Mouse (Mus musculus) heart, adult 2 months (tissue): ENCODE measurements around the gene Ppfia1. TPM values are rescaled to one million over a fixed set of nuclear protein-coding genes. Genes with fewer than 3 reads are reported as not detected.

ENCODE experiments used
- DNase-seq, 2 experiments: peaks; one replicate each; pipeline ENCODE4 v3.0.0; 2021
- H3K27ac ChIP-seq: fragments of 200-600 bp; 2 replicates; pipeline ENCODE4 v1.8.1; 2022
- H3K27me3 ChIP-seq: fragments of 200-500 bp; 2 replicates; pipeline ENCODE4 v1.6.1; 2012; ENCODE audit warnings: mild to moderate bottlenecking, low read length, inconsistent platforms, mixed read lengths; ENCODE audit not compliant: control insufficient read depth, insufficient read depth
- H3K36me3 ChIP-seq: fragments of 200-500 bp; 2 replicates; pipeline ENCODE4 v1.6.1; 2012; ENCODE audit warnings: low read length, inconsistent platforms; ENCODE audit not compliant: control insufficient read depth, insufficient read depth
- H3K4me1 ChIP-seq: fragments of 200-500 bp; 2 replicates; pipeline ENCODE4 v1.6.1; 2011; ENCODE audit warnings: low read length; ENCODE audit not compliant: control insufficient read depth, insufficient read depth
- H3K4me3 ChIP-seq: fragments of 200-600 bp; 2 replicates; pipeline ENCODE4 v1.8.1; 2022
- H3K79me2 ChIP-seq: fragments of 200-500 bp; replicated peaks from 2 replicates; pipeline ENCODE4 v1.6.1; 2012; ENCODE audit warnings: mild to moderate bottlenecking, inconsistent platforms, low read length, moderate library complexity, mixed read lengths; ENCODE audit not compliant: control insufficient read depth, insufficient read depth
- H3K9ac ChIP-seq: fragments of 200-500 bp; 2 replicates; pipeline ENCODE4 v1.6.1; 2012; ENCODE audit warnings: low read depth, mild to moderate bottlenecking, control low read depth, inconsistent platforms, low read length, mixed read lengths
- CTCF ChIP-seq: fragments of 200-600 bp; IDR thresholded peaks from 2 replicates; pipeline ENCODE4 v1.8.1; 2022; ENCODE audit warnings: antibody characterized with exemption, mild to moderate bottlenecking, moderate library complexity
- EP300 ChIP-seq: fragments of 200-500 bp; IDR thresholded peaks from 2 replicates; pipeline ENCODE4 v1.6.1; 2011; ENCODE audit warnings: low read depth, low read length, control low read depth; ENCODE audit not compliant: insufficient read depth
- POLR2A ChIP-seq: fragments of 200-500 bp; IDR thresholded peaks from 2 replicates; pipeline ENCODE4 v1.6.1; 2011; ENCODE audit warnings: mild to moderate bottlenecking, low read depth, low read length, control low read depth; ENCODE audit not compliant: insufficient read depth
- WGBS: fragments of 180-500 bp; shearing (Covaris S2); methylation state at CpG from one replicate; pipeline ENCODE4 v1.1.7; 2018; 5-methylcytosine and 5-hydroxymethylcytosine counted together
- intact Hi-C: fragments of 180-260 bp; cut with DNase I; formaldehyde crosslinking; loops from one replicate; pipeline ENCODE4 v1.15.1; 2025
- polyA plus RNA-seq: library from polyadenylated mRNA; depleted of rRNA; stranded (reverse); fragments of >200 nt; gene quantifications from 2 replicates; pipeline ENCODE4 v1.2.3, GENCODE M21; 2012
- total RNA-seq, 2 experiments: library from RNA; stranded (reverse); gene quantifications; 2 replicates each; pipeline ENCODE4 v1.2.3; 2021

Ppfia1 gene
- total and polyA plus RNA-seq, 3 experiments: 27.0 to 46.0 (median 41.4) TPM

- H3K27me3 ChIP-seq: no peaks in the 10 kb centered on the region
- H3K9ac ChIP-seq: no peak overlapping the region
- H3K4me1 ChIP-seq: peaks cover 6% of the 10 kb centered on the region; the same call in 1 of the 2 replicates
- TF ChIP-seq CTCF (no peak), EP300 (peak; percentile 98)
- no peak overlapping the region for H3K4me3 ChIP-seq
- H3K36me3 ChIP-seq: peaks cover 22% of the 10 kb centered on the region
- DNase-seq: peak; percentile 44 to 76
- intact Hi-C loops: no loop called here
- peaks cover 4% of the 10 kb centered on the region for H3K79me2 ChIP-seq
- peak overlapping the region; percentile 85 for H3K27ac ChIP-seq
- WGBS: 64% methylated on average over 3 of the region's 3 CpGs
Measured at GRCm38 (mm10) chr7:144545231-144545630, 8.3 kb downstream of the Ppfia1 start.

- 75% methylated on average over 5 of the region's 5 CpGs for WGBS
- H3K36me3 ChIP-seq: peaks cover 18% of the 10 kb centered on the region
- TF ChIP-seq EP300: no peak
- TF ChIP-seq POLR2A: no peak
- TF ChIP-seq CTCF: no peak
- no peak for DNase-seq
- no peak overlapping the region for H3K9ac ChIP-seq
- H3K79me2 ChIP-seq: peaks cover 6% of the 10 kb centered on the region
- no peak overlapping the region for H3K27ac ChIP-seq
- intact Hi-C loops: no loop called here
- peaks cover 20% of the 10 kb centered on the region for H3K4me1 ChIP-seq
- no peaks in the 10 kb centered on the region for H3K27me3 ChIP-seq
- H3K4me3 ChIP-seq: no peak overlapping the region
Measured at GRCm38 (mm10) chr7:144541351-144541750, 12.2 kb downstream of the Ppfia1 start.

GRCm38 (mm10) chr7:144539146-144539545 lies 14.4 kb downstream of the Ppfia1 start:
- TF ChIP-seq POLR2A: no peak
- TF ChIP-seq EP300: no peak
- no peak for TF ChIP-seq CTCF
- Histone ChIP-seq H3K36me3 (peaks cover 13% of the 10 kb centered on the region), H3K79me2 (peaks cover 11% of the 10 kb centered on the region), H3K27me3 (no peaks in the 10 kb centered on the region), H3K4me3 (no peak overlapping the region), H3K9ac (no peak overlapping the region), H3K27ac (peak overlapping the region; percentile 30; the same call in 1 of the 2 replicates), H3K4me1 (peaks cover 21% of the 10 kb centered on the region)
- intact Hi-C loops: no loop called here
- WGBS: 58% methylated on average over 2 of the region's 2 CpGs
- DNase-seq: no peak

- Histone ChIP-seq H3K36me3 (peaks cover 11% of the 10 kb centered on the region), H3K27me3 (no peaks in the 10 kb centered on the region), H3K4me1 (peaks cover 20% of the 10 kb centered on the region), H3K4me3 (no peak overlapping the region), H3K9ac (no peak overlapping the region), H3K79me2 (peaks cover 11% of the 10 kb centered on the region), H3K27ac (peak overlapping the region; percentile 30; the same call in 1 of the 2 replicates)
- TF ChIP-seq POLR2A (no peak), EP300 (no peak), CTCF (no peak)
- WGBS: 39% methylated on average over 4 of the region's 4 CpGs
- intact Hi-C loops: no loop called here
- peak in 1 of 2 experiments; percentile 24 for DNase-seq
Measured at GRCm38 (mm10) chr7:144538030-144538644, 15.4 kb downstream of the Ppfia1 start.

GRCm38 (mm10) chr7:144536367-144536766 lies 17.2 kb downstream of the Ppfia1 start:
- H3K4me1 ChIP-seq: peaks cover 22% of the 10 kb centered on the region
- H3K27ac ChIP-seq: no peak overlapping the region
- intact Hi-C loops: no loop called here
- no peaks in the 10 kb centered on the region for H3K27me3 ChIP-seq
- H3K9ac ChIP-seq: no peak overlapping the region
- H3K4me3 ChIP-seq: no peak overlapping the region
- H3K79me2 ChIP-seq: peaks cover 11% of the 10 kb centered on the region
- TF ChIP-seq POLR2A (no peak), CTCF (no peak), EP300 (no peak)
- DNase-seq: no peak
- 84% methylated on average over 3 of the region's 3 CpGs for WGBS
- peaks cover 9% of the 10 kb centered on the region for H3K36me3 ChIP-seq

- Histone ChIP-seq H3K27ac (no peak overlapping the region), H3K79me2 (peaks cover 7% of the 10 kb centered on the region), H3K27me3 (no peaks in the 10 kb centered on the region), H3K36me3 (peaks cover 9% of the 10 kb centered on the region), H3K9ac (no peak overlapping the region), H3K4me3 (no peak overlapping the region), H3K4me1 (peaks cover 22% of the 10 kb centered on the region)
- TF ChIP-seq CTCF (no peak), POLR2A (no peak), EP300 (no peak)
- 47% methylated on average over 3 of the region's 3 CpGs for WGBS
- intact Hi-C loops: no loop called here
- no peak for DNase-seq
Measured at GRCm38 (mm10) chr7:144534773-144535172, 18.8 kb downstream of the Ppfia1 start.
